Mouse (Mus musculus): ENCODE measurements at regions not wholly inside any gene's neighbourhood (a gene's known extent, or its start where the extent isn't known, plus 50 kb on each side); places are given as distances from the start of the nearest gene placed in this dataset.
A peak's percentile ranks its signal among the peaks of the same experiment; 100 is the strongest.

GRCm38 (mm10) chr4:94186997-94187396 lies 369.3 kb upstream of the Gm10306 start:
- DNase-seq (ENCODE audit: low spot score) = no peak

DNA sequence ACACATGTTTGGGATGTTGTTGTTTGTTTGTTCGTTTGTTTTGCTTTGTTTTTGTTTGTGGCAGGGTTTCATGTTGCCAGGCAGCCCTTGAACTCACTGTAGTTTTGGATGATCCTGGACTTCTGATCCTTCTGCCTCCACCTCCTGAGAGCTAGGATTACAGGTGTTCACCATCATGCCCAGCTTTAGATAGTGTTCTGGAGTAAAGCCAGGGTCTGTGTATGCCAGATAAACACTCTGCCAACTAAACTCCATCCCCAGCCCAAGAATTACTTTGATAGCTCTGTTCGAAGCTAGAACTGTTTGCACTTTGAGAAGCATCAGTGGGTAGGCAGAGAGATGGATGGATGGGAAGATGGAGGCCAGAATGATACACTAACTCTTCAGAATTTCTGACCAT lies 368.0 kb upstream of the Gm10306 start:
- no peak for DNase-seq (ENCODE audit: low spot score)

GRCm38 (mm10) chr4:94188888-94189287 lies 367.5 kb upstream of the Gm10306 start:
- DNase-seq (ENCODE audit: low spot score) = peak; percentile 16

DNA sequence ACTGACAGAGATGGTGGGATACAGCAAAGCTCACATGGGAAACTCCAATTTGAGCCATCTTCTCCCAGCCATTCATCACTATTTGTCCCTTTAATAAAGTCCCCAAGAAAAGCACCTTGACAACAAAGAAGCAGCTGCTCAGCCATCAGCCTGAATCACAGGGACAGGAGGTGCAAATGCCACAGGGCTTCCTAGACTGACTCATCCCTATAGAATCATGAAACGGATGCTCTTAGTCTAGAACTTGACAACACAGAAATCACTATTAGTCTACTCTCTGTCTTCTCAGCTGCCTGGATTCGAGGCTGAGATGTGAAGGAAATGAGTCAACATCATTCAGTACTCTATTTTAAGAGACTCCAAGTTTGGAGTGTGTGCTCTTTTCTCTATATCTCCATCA lies 365.4 kb upstream of the Gm10306 start:
- no peak for DNase-seq (ENCODE audit: low spot score)

DNA sequence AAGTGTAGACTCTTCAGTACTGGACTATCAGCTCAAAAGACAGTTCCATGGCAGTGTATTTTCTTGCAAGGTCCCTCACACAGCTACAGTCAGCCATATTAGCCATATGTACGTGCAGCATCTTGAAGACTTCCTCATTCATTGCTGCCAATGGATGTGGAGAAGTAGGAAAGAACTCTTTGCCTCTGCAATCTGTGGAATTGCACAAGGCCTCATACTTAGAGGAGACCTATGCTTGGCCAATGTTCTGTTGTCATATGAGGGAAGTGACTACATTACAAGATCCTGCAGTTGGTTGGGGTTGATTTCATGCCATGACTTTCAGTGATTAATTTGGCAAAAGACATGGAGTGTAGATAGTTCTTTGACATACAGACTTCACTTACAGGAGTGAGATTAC lies 340.1 kb upstream of the Gm10306 start:
- DNase-seq (ENCODE audit: low spot score) = no peak

DNA sequence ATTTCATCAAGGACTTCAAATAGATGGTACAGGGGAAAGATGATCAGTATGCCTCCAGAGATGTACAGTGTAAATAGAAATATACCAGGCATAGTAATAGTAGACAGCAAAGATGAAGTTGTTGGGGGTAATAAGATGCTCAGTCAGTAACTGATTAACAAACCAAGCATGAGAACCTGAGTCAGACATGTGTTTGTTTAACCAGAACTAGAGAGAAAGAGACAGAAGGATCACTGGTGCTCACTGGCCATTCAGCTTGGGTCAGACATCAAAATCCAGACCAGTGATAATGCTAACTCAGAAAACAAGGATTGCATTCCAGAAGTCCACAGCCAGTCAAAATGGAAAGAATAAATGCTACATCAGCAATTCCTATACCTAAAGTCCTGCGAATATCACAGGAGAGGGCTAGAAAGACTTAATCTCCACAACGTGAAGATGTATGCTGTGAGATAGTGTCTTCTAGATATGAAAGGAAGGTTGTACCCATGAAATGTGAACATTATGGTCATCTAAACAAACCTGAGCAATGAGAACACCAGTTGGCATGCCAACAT lies 320.6 kb upstream of the Gm10306 start:
- no peak for DNase-seq (ENCODE audit: low spot score)

GRCm38 (mm10) chr4:94256026-94256425 lies 300.3 kb upstream of the Gm10306 start:
- DNase-seq (ENCODE audit: low spot score) = no peak

GRCm38 (mm10) chr4:94261136-94261535 lies 295.2 kb upstream of the Gm10306 start:
- DNase-seq (ENCODE audit: low spot score) = no peak

DNA sequence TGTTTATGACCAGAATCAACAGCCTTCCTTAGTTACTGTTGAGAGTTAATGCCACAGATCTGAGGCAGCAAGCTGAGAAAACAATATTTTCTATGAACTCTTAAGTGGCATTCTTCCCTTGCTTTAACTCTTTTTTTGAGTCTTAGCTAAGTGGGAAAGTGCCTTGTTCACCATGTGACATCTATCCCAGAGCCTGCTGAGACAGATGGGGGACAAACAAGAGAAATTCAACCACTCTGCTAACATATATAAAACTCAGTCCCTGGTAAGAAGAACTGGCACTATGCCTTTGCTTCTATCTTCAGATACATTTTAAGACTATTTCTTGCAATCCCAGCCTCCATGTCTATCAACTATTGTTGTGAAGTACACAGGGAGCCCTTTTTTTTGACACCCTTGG lies 274.6 kb upstream of the Gm10306 start:
- no peak for DNase-seq (ENCODE audit: low spot score)

- DNase-seq (ENCODE audit: low spot score) = no peak
Observed at GRCm38 (mm10) chr4:94292150-94292549, 264.2 kb upstream of the Gm10306 start.

GRCm38 (mm10) chr4:94317298-94317697 lies 239.0 kb upstream of the Gm10306 start:
- DNase-seq (ENCODE audit: low spot score) = no peak

DNA sequence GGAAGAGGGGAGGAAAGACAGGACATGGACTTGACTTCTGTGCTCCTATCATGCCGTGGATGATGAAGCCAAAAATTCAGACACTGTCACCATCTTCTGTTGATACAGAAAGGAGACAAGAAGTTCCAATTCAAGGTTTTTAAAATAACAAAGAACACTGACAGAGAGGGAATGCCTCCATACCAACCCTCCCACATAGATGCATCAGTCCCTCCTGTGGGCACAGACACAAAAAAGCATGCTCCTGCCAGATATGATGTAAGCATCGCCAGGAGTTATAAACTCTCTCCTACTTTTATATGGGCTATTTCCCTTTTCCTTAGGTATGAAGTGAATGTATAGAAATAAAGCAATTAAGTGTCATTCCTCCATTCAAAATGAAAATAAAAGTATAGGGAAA lies 229.6 kb upstream of the Gm10306 start:
- DNase-seq (ENCODE audit: low spot score) = no peak

DNA sequence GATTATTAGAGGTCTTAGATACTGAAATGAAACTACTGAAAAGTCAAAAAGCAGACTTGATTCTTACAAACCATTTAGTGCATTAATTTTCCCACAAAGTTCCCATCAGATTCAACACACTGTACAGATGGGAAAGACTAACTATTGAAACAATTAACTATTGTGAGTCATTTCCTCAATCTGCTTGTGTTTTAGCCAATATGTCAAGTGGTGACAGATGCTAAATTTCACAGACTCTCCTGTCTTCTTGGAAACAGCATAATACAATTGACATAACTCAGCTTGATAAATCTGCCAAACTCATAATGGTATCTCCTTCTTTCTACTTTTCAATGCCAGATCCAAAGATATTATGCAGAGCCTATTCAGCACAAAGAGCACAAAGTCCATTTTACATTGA lies 213.0 kb upstream of the Gm10306 start:
- no peak for DNase-seq (ENCODE audit: low spot score)

DNA sequence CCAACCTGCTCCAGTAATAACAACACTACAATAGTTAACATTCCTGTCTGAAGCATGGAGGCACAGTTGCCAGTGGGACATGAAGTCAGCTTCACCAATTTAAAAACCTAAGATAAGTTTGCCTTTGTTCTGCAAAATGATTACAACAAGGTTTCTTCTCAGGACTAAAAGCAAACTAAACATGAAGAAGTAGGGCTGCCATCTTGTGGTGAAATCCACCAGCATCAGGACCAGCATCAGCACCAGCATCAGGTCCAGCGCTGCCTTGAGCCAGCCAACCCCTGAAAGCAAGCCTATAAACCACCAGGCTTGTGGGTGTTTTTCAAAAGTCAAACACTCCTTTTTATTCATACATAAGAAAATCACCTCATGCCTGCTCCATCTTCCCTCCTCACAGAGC lies 207.1 kb upstream of the Gm10306 start:
- no peak for DNase-seq (ENCODE audit: low spot score)

GRCm38 (mm10) chr4:94356982-94357381 lies 199.4 kb upstream of the Gm10306 start:
- DNase-seq (ENCODE audit: low spot score) = no peak

DNA sequence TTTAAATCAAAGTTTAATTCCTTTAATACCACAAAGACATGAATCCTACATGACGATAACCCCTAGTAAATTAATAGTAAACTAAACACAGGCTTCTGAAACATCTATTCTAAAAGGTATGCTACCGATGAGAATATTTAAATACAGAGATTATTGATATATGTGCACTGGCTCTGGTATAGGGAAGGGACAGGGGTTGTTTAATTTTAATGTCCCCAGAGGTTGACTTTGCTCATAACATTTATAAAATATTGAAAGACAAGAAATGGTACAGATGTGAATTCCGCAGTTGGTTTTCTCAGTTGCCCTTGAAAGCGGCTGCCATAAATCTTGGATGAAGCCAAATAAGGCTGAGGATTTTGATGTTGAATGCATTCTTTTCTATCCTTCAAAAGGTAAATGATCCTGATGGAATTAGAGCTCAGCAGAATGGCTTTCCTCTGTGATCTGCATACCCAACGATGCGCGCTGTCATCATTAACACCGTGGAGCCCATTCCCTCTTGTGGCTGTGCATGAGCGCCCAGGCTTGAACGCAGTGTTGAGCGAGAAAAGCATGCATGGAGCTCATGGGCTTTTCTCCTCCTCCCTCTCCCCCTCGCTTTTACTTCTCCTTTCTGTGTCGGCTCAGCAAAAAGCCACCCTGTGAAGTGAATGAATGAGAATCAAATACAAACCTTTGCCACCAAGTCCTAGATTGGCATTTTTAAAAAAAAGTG lies 195.4 kb upstream of the Gm10306 start:
- DNase-seq (ENCODE audit: low spot score) = no peak

DNA sequence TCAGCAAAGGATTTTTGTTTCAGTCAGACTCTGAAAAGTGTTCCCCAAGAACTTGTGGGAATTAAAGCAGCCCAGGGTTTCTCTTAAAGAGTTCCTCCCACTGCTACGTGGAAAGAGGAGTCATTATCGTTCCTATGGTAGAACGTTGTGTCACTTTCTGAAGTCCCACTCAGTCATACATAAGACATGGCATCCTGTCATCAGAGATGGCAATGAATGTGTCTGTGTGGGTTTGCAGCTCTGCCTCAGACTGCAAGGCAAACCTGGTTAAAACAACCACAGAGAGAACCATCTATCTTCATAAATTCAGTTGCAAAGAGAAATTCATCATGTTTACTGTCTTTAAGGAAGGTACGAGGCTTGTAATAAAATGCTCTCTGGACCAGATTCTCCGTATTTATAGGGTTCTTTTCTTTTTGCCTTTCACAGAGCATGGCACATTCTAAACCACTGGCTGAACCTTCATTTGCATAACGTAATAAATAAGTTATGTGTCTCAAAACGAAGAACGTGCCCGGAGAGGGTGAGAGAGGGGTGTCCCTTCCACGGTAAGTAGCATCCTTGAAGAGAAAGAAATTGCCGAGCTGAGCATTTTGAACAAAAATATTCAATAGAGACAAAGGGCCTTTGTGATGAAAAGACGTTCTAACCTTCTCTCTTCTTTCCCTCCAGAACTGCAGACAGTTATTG lies 194.7 kb upstream of the Gm10306 start:
- no peak for DNase-seq (ENCODE audit: low spot score)

DNA sequence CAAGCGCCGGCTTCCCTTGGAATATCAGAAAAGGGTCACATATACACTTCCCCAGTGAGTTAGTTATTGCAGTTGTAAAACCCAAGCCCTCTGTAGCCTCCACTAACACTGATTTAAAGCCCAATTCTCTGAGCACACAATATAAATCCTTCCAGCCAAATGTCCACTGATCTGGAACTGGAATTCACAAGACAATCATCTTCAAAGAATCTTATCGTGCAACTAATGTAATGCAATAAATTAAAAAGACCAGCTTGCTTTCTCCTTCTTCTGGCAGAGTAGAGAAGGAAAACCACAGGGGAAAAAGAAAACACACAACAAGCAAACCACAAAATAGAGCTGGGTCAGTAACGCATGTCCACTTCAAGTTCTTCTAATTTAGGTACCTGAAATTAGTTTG lies 191.0 kb upstream of the Gm10306 start:
- no peak for DNase-seq (ENCODE audit: low spot score)

DNA sequence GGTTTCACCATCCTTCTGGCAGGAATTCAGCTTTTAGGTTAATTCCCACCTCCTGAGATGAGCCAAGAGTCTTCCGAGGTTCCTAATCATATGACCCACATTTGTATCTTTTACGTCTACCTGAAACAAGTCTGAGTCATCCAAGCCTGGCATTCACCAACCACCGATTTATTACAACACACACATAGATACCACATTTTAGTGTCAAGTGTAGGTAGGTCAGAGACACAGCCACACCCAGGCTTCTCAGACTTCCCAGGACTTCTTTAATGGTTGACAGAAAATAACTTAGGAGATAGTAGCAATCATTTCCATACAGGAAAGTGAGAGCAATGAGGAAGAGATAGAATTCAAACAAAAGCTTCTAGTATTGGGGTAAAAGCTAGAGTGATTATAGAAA lies 189.2 kb upstream of the Gm10306 start:
- no peak for DNase-seq (ENCODE audit: low spot score)

GRCm38 (mm10) chr4:94370981-94371380 lies 185.4 kb upstream of the Gm10306 start:
- DNase-seq (ENCODE audit: low spot score) = no peak

GRCm38 (mm10) chr4:94376256-94376655 lies 180.1 kb upstream of the Gm10306 start:
- no peak for DNase-seq (ENCODE audit: low spot score)

DNA sequence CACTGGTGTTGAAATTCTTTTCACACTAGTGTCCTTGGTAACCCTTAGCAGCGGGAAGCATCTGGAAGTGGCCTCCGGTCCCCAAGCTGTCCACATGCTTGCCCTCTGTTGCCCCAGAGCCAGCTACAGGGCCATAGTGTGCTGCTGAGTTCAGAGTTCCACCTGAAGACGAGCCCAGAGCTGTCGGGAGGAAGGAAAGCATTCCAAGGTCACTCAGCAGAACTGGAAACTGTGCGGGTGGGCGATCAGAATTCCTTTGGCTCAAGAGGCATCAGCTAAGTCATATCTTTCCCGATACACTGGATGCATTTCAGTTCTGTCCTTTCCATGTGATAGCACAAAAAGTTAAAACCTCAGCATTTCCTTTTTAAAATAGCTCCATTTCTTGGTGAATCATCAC lies 170.6 kb upstream of the Gm10306 start:
- no peak for DNase-seq (ENCODE audit: low spot score)

DNA sequence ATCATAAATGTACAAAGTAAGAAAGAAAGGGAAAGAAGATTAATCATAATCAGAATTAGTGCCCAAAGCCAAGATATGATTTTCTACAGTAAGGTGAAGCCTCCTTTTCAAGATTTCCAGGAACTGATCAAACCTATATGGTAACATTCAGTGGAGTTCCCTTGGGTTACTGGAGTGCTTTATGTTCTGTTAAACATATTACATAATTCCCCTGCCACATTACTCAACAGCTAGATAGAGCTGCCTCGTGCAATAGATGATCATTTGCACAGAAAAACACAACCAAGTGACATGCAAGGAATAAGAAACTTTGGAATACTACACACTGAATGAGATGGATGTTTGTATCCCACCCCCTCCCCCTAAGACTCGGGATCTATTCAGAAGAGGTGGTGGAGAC lies 168.0 kb upstream of the Gm10306 start:
- no peak for DNase-seq (ENCODE audit: low spot score)

DNA sequence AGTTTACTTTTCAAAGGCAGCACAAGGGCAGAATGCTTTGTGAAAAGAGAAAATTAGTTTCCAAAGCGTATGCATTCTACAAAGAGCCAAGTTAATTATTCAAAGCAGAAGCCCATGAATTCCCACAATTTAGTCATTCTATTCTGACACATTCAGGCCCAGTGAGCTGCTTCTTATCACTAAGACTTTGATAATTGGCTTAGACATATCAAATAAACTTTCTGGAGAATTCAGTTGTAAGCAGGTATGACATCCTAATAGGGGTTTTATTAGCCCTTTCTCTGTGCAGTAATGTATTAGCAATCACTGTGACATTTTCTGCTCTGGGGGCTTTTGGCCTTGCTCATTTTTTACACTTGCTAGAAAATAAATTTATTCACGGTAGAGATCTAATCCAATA lies 161.9 kb upstream of the Gm10306 start:
- DNase-seq (ENCODE audit: low spot score) = no peak

All from lung, postnatal 25 days (tissue).